Mouse (Mus musculus): ENCODE data around the gene Zbtb7a.
"Not testable (repeated sequence)": the region's sequence is repeated elsewhere in the genome, so short reads cannot be mapped to it uniquely, and the experiment has no call there.

Gene Zbtb7a

GRCm38 (mm10) chr10:81168521-81169244 lies 33.7 kb downstream of the Zbtb7a start:
- DNase-seq (ENCODE audit: low spot score in 2 of 2): peak; percentile 89 to 91

GRCm38 (mm10) chr10:81169411-81169900 lies 34.4 kb downstream of the Zbtb7a start:
- DNase-seq (ENCODE audit: low spot score in 2 of 2): not testable (repeated sequence)

- peak; percentile 89 to 91 for DNase-seq (ENCODE audit: low spot score in 2 of 2)
Measured at GRCm38 (mm10) chr10:81173132-81173531, 38.1 kb downstream of the Zbtb7a start.

GRCm38 (mm10) chr10:81174617-81175344 lies 39.8 kb downstream of the Zbtb7a start:
- DNase-seq (ENCODE audit: low spot score in 2 of 2): peak; percentile 93

GRCm38 (mm10) chr10:81175345-81175701 lies 40.3 kb downstream of the Zbtb7a start:
- DNase-seq (ENCODE audit: low spot score in 2 of 2): peak in 1 of 2 experiments; percentile 58

GRCm38 (mm10) chr10:81175936-81176465 lies 41.0 kb downstream of the Zbtb7a start:
- peak in 1 of 2 experiments; percentile 43 for DNase-seq (ENCODE audit: low spot score in 2 of 2)

GRCm38 (mm10) chr10:81176466-81177271 lies 41.6 kb downstream of the Zbtb7a start, which contains the start of gene Eef2:
Gene Eef2, plus strand, starts transcription at chr10:81176631.
- peak; percentile 99 to 100 for DNase-seq (ENCODE audit: low spot score in 2 of 2)

GRCm38 (mm10) chr10:81177491-81177925 lies 42.5 kb downstream of the Zbtb7a start:
- DNase-seq (ENCODE audit: low spot score in 2 of 2): peak in 1 of 2 experiments; percentile 77

- no peak for DNase-seq (ENCODE audit: low spot score in 2 of 2)
Measured at GRCm38 (mm10) chr10:81177958-81178712, 43.1 kb downstream of the Zbtb7a start.

GRCm38 (mm10) chr10:81178927-81179326 lies 43.9 kb downstream of the Zbtb7a start:
- no peak for DNase-seq (ENCODE audit: low spot score in 2 of 2)

GRCm38 (mm10) chr10:81179451-81180342 lies 44.7 kb downstream of the Zbtb7a start:
- DNase-seq (ENCODE audit: low spot score in 2 of 2): no peak

GRCm38 (mm10) chr10:81180946-81181345 lies 45.9 kb downstream of the Zbtb7a start:
- DNase-seq (ENCODE audit: low spot score in 2 of 2): no peak

GRCm38 (mm10) chr10:81181860-81182259 lies 46.8 kb downstream of the Zbtb7a start:
- not testable (repeated sequence) for DNase-seq (ENCODE audit: low spot score in 2 of 2)

GRCm38 (mm10) chr10:81182336-81183333 lies 47.6 kb downstream of the Zbtb7a start, which contains the start of gene Dapk3:
Gene Dapk3, plus strand, starts transcription at chr10:81183005.
- peak; percentile 98 to 99 for DNase-seq (ENCODE audit: low spot score in 2 of 2)

GRCm38 (mm10) chr10:81183805-81184204 lies 48.8 kb downstream of the Zbtb7a start, which contains the start of gene 4930442H23Rik:
Gene 4930442H23Rik, minus strand, starts transcription at chr10:81183849.
- no peak for DNase-seq (ENCODE audit: low spot score in 2 of 2)

GRCm38 (mm10) chr10:81184765-81185164 lies 49.7 kb downstream of the Zbtb7a start:
- no peak for DNase-seq (ENCODE audit: low spot score in 2 of 2)

- DNase-seq (ENCODE audit: low spot score in 2 of 2): no peak
Measured at GRCm38 (mm10) chr10:81187161-81187560, 52.1 kb downstream of the Zbtb7a start.

GRCm38 (mm10) chr10:81189821-81190220 lies 54.8 kb downstream of the Zbtb7a start:
- no peak for DNase-seq (ENCODE audit: low spot score in 2 of 2)

Measured in right cerebral cortex, postnatal 10 days (tissue).